Mouse (Mus musculus): ENCODE measurements around the gene Itpk1.
A peak's percentile ranks its signal among the peaks of the same experiment; 100 is the strongest.

Gene Itpk1

DNA sequence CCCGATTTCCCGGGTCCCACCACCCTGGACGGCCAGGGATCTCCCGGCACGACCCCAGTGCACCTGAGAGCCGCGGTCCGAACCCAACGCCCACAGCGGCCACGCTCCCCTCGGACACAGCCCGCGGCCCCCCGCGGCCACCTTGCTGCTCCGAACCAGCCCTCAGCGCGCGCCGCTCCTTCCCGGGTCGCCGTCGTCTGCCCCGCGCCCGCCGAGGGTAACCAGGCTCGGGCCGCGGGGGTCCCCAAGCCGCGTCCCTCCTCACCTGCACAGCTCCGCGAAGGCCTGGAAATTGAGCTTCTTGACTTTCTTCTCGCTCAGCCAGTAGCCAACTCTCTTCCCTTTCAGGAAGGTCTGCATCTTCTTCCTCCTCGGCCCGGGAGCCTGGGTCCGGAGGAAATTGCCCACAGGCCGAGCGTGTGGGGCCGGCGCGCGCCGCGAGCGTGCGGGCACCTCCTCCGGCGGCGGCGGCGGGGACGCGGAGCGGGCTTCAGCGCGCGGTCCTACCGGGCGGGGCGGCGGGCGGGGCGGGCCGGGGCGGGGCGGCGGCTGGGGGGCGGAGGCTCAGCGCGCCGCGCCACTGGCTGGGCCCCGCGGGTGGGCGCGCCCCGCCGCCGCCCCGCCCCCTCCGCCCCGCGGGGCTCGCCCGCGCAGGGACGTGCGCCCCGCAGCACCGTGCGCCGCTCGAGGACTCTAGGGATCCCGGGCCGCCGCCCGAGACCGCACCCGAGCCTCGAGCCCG is at the start of gene Itpk1:
TSS of gene Itpk1 (minus strand) at position 474 of the 742 bp plus-strand sequence.
- DNase-seq: peak; percentile 59

DNA sequence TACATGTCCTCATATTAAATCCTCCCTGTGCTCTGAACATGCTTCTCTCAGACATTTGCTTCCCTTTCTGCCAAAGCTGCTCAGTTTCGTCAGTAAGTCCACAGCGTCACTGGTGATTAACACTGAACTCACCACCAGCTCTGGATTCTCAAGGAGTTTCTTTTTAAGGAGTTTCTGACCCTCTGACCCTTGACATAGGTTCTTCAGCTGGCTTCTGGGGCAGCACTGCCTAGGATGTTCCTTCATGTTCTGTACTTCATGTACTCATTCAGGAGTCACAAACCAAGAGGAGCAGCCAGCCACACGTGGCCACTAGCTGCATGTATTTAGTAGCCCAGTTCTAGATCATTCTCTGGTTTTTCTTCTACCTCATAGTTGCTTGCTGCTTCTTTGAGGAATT is 43.5 kb upstream of the Itpk1 start:
- no peak for DNase-seq

DNA sequence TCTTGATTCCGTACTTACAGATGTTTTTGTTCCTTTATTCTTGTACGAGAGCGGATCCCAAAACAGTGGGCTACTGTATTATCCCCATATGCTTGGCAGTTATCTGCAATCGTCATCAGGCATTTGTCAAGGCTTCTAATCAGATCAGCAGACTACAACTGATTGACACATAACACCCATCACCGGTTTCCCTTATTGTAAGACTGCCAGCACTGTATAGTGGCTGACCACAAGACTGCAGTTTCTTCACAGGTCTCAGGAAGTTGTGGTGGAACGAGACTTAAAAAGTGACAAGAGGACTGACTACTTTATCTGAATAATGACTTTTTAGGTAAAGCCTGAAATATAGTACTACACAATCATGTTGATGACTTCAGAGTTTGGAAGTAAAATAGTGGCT is 40.1 kb upstream of the Itpk1 start:
- DNase-seq: no peak

DNA sequence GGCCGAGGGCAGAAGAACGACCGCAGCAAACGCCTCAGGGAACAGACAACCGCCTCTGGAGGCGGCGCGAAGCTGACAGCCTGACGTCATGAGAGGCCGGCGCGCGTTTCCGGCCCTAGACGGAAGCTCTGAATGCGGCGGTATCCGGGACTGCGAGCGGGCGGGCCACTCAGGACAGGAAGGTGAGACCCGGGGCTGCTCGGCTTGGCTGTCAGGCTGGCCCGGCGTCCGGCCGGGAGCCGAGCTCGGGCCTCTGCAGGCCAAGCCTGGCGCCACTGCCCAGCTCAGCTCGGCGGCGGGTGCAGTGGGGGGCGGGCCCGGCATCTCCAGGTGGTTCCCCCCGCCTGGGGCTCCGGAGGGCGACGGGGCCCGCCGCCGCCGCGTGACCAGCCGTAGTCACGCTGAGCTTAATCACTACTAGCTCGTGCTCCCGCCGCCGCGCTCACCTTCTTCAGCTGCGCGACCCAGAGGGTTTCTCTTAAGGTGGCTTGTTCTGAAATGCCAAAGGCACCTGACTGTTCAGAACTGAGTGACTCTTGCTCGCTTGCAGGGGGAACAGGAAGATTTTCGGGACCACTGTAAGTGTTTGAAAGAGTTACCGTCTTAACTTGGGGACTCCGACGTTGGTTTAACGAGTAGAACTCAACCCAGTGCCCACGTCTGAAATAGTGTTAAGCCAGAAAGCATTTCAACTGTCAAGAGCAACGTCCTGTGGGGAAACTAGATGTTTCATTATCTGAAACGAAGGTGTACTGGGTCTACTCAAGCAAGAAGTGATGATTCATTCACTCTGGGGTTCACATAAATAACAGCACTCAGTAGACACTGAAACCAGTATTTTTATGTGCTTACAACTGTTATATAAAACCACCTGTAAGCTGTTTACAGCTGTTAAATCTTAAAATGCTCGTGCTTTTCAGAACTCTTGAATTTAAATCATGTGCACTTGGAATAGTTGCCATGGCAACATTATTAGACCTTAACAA is 39.2 kb upstream of the Itpk1 start, which contains the start of the genes Moap1 and Tmem251:
TSS of gene Moap1 (minus strand) at position 73 of the 986 bp plus-strand sequence.
TSS of gene Tmem251 (plus strand) at position 174 of the 986 bp plus-strand sequence.
- DNase-seq: peak; percentile 89

DNA sequence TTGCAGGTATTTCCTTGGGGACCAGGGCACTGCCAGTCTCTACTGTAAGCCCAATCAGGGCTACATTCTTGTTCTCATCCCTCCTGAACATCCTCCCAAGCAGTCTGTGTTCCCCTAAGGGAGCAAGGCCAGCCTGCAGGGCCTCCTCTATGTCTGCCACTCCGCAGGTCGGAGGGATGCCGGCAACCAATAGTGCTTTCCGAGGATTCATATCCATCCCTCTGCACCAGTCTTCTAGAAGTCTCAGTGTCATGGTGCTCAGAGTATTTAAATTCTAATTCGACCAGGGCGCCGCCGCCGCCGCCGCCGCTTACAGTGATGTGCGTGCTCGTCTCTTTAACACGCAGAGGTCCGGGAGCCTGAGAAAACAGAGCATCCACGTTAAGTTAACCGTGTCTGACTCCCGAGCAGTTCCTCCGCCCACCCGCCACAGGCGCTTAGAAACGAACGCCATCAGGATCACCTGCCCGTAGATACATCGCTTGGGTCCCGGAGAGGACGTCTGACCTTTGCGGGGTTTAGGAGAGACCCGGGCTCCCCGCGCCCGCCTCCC is 38.4 kb upstream of the Itpk1 start:
- DNase-seq: no peak

DNA sequence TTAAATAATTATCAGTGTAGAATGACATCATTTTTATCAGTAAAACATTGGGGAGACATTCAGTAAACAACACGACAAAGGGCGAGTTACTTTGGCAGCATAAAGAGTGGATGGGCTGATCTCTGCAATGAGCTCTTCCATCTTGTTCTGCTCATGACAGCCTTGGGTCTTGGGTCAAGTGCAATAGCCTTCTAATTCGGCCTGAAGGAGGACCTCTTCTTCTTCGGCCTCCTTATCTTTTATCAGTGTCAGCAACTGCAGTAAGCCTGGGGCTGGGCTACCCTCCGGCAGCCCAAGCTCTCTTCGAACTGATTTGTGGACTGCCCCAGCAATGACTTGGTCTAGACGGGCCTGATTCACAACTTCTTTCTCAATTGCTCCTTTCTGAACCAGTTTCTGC is 37.3 kb upstream of the Itpk1 start:
- DNase-seq: no peak

DNA sequence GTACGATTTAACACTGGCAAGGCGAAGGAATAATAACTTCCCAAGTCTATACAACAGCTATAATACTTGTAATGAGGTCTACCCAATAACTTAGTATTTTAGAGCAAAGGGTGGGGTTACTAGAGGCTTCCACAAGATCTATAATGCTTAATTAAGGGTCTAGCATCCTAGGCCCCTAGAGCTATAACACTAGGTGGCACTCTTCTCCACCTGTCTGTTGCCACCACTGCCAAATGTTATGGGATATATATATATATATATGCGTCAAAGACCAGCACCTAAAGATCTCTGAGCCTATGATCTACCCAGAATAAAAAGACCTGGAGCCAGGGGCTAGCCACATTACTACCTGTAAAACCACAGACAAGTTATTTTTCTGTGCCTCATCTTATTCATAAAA is 35.6 kb upstream of the Itpk1 start:
- DNase-seq: no peak

DNA sequence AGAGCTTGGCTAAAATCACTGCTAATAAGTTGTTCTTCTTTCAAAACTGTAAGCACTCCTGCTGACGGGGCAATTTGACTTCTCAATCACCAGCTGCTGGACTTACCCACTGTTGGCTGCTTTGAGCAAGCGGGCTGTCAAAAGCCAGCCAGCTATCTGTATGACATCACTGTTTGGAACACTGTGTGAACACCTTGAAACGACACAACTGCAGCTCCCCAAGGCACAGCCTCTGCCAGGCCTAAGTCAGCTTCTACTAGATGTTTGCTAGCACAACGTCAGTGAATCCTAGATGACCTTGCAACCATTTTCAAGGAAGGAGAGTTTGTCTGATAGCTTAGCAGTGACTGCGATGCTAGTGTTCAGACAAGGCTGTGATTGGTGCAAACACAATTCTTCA is 34.4 kb upstream of the Itpk1 start:
- DNase-seq: no peak

DNA sequence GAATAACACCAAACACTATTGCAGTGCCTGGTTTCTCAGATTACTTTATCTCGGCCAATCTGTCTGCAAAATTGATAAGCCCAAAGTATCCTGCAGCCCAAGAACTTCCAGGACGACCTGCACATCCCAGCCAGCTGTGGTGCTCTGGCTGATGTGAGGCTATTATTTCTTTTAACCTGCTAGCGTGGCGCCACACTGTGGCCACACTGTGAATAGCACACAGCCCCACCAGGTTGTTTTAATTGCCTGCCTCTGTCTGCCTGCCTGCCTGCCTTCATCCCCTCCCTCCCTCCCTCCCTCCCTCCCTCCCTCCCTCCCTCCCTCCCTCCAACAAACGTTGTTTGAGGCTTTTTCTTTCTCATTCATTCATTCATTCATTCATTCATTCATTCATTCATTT is 28.7 kb upstream of the Itpk1 start:
- DNase-seq: no peak

DNA sequence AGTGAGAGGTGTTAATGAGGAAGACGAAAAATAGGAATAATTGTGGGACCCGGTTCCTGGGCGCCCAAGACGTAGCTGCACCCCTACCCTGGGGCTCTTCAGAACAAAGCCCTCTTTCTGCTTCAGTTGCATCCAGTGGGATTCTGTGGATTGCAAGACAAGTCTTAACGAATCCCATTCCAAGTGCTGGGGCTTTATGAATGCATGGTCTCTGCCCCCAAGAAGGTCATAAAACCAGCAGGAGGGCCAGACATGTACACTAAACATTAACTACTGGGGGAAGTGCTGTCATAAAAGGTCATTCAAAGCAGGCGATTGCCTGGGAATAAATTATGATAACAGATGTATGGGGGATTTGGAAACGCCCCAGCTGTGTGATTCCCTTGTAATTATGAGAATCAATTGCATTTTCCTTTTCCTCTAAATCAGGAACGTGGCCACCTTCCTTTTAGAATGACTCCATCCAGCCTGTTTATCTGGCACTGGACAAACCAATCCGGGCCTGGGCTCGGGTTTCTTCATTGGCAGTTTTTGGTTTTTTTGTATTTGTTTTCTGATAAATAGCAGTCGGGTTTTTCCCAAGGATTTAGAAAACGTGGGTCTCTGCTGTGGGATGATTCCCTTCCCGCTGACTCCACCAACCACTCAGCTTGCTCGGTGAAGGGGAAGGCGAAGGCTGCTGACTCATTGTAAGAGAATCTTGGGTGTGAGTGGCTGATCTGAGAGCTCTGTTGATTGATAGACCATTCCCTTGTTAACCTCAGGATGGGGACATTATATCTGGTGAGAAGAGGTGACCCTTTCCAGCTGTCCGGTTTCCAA is 26.3 kb upstream of the Itpk1 start:
- DNase-seq: no peak

DNA sequence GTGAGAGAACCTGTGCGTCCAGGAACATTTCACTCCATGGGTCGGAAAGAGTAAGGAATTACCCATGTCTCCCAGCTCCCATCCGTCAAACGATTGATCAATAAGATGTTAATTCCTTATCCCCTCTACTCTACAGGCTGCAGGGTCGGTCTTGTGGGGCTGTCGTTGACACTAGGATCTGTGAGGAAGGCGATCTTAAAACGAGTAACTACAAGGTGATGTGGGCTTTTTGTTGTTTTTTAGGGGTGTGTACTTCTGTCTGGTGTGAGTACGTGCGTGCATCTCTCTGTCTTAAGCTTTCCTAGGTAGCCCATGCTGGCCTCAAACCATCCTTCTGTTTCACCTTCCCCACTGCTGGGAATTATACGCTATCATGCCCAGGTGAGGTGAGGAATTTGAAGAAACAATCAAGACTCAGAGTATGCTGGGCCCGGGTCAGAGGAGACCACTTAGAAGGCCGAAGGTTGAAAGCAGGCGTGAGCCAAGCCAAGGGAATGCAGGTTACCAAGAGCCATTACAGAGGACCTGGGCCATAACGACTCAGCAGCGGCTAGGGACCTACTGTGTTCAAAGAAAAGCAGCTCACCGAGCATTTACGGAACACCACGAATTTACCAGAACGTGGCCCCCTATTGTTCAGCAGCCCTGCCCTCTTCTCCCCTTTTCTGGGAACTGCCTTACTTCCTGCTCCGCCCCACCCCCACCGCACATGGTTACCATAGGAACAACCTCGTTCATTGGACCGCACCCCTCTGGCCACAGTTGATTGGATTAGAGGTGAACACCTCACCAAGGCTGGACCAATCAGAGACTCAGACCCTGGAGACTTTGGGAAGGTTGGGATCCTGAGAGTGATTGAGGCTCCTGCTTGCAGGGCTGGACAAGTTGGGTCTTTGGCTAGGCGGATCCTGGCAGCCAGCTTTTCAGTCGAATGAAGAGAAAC is 25.4 kb upstream of the Itpk1 start:
- DNase-seq: peak; percentile 86

DNA sequence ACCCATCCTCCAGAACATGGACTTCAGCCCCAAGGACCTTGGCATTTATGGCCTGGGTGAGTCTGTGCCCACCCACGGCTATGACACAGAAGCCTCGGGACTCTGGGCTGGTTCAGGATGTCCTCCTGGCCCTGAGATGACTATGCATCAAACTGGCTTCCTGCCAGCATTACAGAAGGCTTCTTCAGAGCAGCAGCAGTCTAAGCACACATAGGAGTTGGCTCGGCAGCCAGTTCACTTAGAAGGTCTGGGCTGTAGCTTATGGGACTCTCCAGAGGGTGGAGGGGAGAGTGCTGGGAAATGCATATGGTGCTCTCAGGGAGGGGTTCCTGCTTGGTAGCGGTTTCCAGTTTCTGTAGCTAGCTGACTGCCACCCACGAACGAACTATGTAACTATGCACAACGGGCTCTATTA is 21.0 kb upstream of the Itpk1 start:
- DNase-seq: peak; percentile 65

DNA sequence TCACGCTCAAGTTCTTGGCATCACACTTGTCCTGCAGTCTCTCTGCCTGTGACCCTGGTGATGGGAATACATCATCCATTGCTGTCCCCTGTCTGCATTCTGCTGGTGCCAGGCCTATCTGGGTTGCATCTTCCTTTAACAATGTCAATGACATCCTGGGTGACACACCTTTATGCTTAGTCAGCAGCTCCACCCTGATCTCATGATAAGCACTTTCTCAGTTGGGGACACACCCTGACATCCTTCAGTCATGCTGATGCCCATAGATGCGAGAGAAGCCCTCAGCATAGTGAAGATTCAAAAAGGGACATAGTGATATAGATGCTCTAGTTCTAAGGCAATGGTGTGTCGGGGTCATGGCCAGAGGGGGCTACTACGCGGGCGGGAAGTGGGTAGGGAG is 20.4 kb upstream of the Itpk1 start:
- DNase-seq: no peak

DNA sequence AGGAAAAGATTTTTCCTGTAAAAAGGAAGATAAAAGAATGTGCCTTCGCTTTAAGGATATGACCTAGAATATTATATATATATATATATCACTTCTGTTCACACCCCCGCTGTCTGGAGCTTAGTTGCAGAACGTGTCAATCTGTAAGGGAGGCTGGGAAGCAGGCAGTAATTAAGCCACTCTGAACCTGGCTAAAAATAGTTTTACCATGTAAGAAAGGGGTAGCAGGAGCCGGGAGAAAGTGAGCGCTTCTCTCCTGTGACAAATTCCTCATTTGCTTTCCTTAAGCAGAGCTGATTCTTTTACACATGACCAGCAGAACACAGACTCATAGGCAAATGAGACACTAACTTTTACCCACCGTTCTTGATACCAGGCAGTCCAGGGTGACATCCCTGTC is 19.1 kb upstream of the Itpk1 start:
- no peak for DNase-seq

DNA sequence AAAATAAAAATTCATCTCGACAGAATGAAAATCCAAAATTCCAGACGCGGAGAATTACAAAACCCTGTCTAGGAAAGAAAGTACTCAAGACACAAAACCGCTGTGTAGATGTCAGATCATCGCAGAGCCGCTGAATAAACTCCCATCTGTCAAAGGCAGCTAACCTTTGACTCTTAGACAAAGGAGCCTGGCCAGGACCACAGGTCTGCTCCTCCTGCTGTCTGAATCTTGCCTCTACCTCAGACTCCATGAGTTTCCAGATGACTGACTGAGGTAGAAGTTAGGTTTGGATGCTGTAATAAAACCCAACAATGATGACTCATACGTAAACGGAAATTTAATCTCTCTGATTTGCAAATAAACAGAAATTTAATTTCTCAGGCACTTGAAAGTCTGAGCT is 18.2 kb upstream of the Itpk1 start:
- no peak for DNase-seq

DNA sequence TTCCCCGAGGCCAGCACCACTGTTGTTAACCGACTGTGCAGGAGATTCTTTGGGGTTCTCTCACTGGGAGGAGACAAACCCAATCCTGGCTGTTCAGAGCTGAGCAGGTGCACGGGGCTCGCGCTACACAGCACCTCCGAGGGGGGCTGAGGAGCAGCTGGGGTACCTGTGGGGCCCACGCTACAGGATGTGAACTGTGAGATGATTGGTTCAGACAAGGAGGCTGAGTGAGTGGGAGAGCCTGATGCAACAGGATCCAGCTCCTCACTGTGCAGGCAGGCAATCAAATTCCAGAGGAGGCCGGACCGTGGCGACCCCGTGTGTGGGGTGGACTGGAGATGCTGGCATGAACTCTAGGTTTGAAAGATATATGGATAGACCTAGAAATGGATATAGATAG is 17.7 kb upstream of the Itpk1 start:
- DNase-seq: no peak

DNA sequence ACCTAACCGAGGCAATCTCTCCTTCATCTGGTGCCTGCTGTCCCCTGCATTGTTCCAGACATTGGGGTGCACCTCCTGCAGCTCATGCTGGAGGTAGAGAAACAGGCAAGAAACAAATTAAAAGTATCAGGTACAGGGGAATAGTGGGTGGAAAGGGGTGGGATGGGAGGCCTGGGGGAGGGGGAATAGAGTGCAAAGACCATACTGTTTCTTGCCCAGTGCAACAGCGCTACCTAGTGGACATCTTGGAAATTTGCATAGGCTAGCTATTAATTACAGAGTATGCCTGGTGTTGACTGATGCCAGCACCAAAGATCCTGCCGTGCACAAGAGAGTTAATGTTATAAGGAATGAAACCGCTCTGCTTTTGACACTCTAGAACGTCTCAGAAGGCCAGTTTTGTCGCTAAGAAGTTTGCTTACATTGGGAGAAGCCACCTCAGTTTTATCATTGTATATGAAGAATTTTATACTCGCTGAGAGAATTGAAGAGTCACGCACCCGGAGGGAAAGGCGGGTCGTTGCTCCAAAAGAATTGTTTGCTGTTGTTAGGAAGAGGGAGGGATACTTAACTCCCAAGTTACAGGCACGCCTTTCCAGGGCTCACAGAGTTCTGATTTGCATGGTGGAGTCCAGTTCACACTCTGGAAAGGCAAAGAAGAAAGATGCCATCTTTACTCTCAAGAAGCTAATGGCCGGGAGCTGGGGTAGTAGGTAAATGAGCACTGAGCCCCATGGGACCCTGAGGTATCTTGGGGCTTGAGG is 15.0 kb upstream of the Itpk1 start:
- DNase-seq: no peak

DNA sequence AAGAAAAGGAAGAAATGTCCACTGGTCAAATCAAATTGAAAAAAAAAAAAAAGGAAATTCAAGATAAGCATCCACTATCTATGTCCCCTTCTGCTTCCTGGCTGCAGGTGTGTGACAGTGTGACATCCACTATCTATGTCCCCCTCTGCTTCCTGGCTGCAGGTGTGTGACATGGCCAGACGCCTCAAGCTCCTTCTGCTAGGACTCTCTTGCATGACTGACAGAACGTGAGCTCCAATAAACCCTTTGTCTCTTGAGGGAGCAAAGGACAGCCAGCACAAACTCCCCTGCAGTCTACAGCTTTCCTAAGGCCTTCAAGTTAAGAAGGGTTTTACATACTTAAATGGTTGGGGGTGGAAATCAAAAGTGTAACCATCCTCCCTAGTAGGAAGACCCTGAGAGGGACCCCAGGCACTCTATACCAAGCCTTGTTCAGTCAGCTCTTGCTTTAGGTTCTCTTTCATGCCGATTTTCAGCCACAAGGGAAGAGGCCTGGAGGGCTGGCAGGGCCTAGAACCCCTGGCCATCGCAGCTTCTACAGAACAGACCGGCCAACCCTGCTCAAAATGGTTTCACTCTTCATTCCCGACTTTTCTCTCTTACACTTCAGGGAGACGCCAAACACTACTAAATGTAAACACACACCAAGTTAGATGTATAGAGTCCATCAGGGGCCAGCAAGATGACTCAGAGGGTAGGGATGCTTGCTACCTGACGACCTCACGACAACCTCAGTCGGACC is 10.1 kb upstream of the Itpk1 start:
- no peak for DNase-seq

DNA sequence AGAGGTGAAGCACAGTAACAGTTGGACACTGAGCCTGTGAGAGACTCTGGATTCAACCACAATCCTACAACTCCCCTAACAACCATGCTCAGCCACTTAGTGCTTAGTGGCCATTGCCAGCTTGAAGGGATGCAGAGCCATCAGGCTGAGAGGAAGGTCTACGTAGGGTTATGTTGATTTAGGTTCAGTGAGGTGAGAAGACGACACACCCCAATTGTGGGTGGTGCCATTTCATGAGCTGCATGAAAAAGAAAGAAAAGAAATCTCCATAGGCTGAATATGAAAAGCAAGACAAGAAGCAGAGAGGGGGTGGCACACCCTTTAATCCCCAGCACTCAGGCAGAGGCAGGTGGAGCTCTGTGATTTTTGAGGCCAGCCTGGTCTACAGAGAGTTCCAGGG is 9.4 kb upstream of the Itpk1 start:
- no peak for DNase-seq

Measured in layer of hippocampus, adult 9-11 months (tissue).